Mouse (Mus musculus): ENCODE measurements around the gene Gm9913.

Gm9913 gene

GRCm38 (mm10) chr2:125498216-125498615 is 6.7 kb upstream of the Gm9913 start:
- no peak for DNase-seq

- no peak for DNase-seq
These were observed 3.4 kb upstream of the Gm9913 start for GRCm38 (mm10) chr2:125501526-125501925.

- DNase-seq, result peak in 1 of 2 experiments; percentile 1
These were observed 942 bp downstream of the Gm9913 start for GRCm38 (mm10) chr2:125505746-125506315.

- no peak for DNase-seq
These were observed 1.6 kb downstream of the Gm9913 start for GRCm38 (mm10) chr2:125506316-125507054.

GRCm38 (mm10) chr2:125507893-125508292 is 3.0 kb downstream of the Gm9913 start, which contains the start of gene Fbn1:
Gene Fbn1, minus strand, starts transcription at chr2:125507993.
- no peak for DNase-seq

GRCm38 (mm10) chr2:125508381-125508780 is 3.5 kb downstream of the Gm9913 start:
- no peak for DNase-seq

GRCm38 (mm10) chr2:125510752-125511151 is 5.9 kb downstream of the Gm9913 start:
- DNase-seq, result no peak

- no peak for DNase-seq
These were observed 7.0 kb downstream of the Gm9913 start for GRCm38 (mm10) chr2:125511898-125512297.

GRCm38 (mm10) chr2:125512544-125512943 is 7.7 kb downstream of the Gm9913 start:
- DNase-seq, result no peak

GRCm38 (mm10) chr2:125514391-125514790 is 9.5 kb downstream of the Gm9913 start:
- DNase-seq, result no peak

- DNase-seq, result no peak
These were observed 10.6 kb downstream of the Gm9913 start for GRCm38 (mm10) chr2:125515291-125516057.

GRCm38 (mm10) chr2:125516594-125516993 is 11.7 kb downstream of the Gm9913 start:
- no peak for DNase-seq

- no peak for DNase-seq
These were observed 20.6 kb downstream of the Gm9913 start for GRCm38 (mm10) chr2:125525484-125525883.

GRCm38 (mm10) chr2:125526566-125526965 is 21.7 kb downstream of the Gm9913 start:
- no peak for DNase-seq

- DNase-seq, result no peak
These were observed 25.8 kb downstream of the Gm9913 start for GRCm38 (mm10) chr2:125530665-125531064.

- no peak for DNase-seq
These were observed 34.8 kb downstream of the Gm9913 start for GRCm38 (mm10) chr2:125539640-125540039.

GRCm38 (mm10) chr2:125540579-125540978 is 35.7 kb downstream of the Gm9913 start:
- no peak for DNase-seq

- DNase-seq, result no peak
These were observed 36.6 kb downstream of the Gm9913 start for GRCm38 (mm10) chr2:125541451-125541850.

- no peak for DNase-seq
These were observed 38.8 kb downstream of the Gm9913 start for GRCm38 (mm10) chr2:125543646-125544045.

- no peak for DNase-seq
These were observed 40.1 kb downstream of the Gm9913 start for GRCm38 (mm10) chr2:125544986-125545385.

- no peak for DNase-seq
These were observed 44.1 kb downstream of the Gm9913 start for GRCm38 (mm10) chr2:125548806-125549578.

- DNase-seq, result no peak
These were observed 50.9 kb downstream of the Gm9913 start for GRCm38 (mm10) chr2:125555830-125556229.
